Mouse (Mus musculus): ENCODE data around the gene Spata2. TPM values are rescaled to one million over a fixed set of nuclear protein-coding genes. Genes with fewer than 3 reads are reported as not detected.

The Spata2 gene
- total RNA-seq, 2 experiments from 2014 or later = 80.9 to 82.4 TPM

DNA sequence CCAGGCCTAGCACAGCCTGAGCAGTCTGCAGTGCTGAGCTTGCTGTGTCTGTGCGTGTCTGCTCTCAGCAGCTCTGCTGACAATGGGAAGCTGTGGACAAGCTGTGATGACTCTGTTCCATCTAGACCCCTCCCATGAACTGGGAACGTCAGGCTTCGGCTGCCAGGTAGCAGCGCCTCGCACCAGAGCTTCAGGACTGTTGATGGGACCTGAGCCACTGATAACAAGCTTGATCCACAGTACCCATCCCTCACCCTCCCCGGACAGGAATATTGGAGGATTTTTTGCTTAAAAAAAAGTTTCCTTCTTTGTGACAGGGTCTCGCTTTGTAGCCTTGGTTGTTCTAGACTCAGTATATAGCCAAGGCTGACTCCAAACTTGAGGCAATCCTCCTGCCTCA lies 45.5 kb downstream of the Spata2 start:
- Histone ChIP-seq H3K27ac (no peak overlapping the region), H3K4me3 (no peak overlapping the region)
- no peak for DNase-seq (ENCODE audit: low spot score in 2 of 2)
- TF ChIP-seq CTCF (conservative IDR thresholded peaks at IDR 0.05) = no peak

DNA sequence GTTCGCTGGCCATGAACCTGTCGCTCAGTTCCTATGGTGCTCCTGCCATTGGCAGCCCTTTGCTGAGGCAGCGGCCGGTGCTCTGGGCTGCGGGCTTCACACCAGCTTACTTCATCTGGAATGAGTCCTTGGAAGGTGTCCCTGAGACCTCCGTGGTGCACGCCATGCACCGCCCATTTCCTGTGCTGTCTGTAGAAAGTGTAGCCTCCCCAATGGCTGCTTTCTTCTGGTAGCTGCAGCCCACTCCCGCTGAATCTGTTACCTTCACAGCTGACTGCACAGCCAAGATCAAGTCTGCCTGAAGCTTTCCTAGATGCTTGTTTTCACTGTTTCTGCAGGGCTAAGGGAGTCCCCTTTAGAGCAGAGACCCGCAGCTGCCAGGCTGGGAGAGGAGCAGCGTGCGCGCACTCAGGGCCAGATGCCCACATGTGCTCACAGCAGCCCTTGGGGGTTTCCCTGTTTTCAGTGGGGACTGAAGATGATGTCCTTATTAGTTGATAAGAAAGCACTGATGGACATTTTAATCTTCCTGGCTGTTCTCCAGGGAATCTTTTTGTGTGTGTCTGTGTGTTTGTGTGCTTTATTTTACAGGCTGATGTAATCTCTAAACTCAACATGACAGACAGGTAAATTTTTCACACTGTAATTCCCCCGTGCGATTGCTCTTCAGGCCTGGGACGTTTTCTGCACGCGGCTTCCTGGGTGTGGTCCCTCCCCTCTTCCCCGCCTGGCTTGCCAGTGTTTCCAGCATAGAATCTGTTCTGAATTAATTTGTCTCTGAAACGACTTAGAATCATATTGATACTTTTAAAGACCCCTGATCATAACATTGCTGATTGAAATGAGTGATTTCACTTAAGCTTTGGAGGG lies 46.5 kb downstream of the Spata2 start:
- TF ChIP-seq CTCF (conservative IDR thresholded peaks at IDR 0.05) = no peak
- Histone ChIP-seq H3K4me3 (no peak overlapping the region), H3K27ac (no peak overlapping the region)
- no peak for DNase-seq (ENCODE audit: low spot score in 2 of 2)

DNA sequence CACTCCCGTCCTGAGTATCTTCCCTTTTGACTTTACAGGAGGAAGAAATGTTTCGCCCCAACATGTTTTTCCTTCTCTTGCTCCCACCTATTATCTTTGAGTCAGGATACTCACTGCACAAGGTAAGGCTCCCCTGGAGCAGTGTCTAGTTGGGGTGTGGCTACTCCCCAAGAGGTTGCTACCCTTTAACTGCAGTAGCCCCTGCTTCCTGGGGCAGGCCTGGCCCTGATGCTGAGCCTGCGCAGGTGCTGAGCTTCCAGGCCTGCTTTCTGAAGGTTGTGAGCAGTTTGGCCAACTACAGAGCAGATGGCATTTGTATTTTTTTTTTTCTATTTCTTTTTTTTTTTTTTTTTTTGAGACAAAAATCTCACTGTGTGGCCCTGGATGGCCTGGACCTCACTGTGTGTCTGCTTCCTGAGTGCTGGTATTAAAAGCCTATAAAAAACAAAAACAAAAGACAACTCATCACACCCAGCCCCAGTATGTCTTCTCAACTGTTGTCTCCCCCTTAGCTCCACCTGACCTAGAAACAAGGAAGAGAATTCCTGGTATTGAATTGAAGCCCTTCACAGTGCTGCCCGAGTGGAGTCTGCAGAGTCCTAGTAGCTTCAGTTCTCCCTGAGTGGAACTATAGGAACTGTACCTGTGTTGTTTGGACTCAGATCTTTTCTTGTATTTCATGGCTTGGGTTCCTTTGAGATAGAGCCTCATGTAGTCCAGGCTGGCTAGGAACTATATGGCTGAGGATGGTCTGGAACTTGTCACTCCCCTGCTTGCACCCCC lies 49.1 kb downstream of the Spata2 start:
- no peak for DNase-seq (ENCODE audit: low spot score in 2 of 2)
- no peak for TF ChIP-seq CTCF (conservative IDR thresholded peaks at IDR 0.05)
- no peak overlapping the region for H3K27ac ChIP-seq

DNA sequence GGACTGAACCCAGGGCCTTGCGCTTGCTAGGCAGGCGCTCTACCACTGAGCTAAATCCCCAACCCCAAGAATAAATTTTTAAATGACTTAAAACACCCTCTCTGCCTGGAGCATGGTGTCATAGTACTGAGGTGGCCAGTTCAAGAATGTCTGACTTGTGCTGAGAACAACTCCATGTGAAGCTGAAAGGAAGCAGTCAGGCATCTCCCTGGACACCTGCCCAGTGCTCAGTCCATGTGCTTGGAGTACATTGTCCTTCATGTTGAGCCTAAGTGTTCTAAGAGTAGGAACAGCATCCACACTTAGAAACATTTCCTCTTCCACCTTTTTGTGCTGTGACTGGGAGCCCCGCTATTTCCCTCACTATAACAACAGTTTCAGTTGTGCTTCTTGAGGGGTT lies 53.3 kb downstream of the Spata2 start:
- no peak for TF ChIP-seq CTCF (conservative IDR thresholded peaks at IDR 0.05)
- Histone ChIP-seq H3K4me3 (no peak overlapping the region), H3K27ac (no peak overlapping the region)
- no peak for DNase-seq (ENCODE audit: low spot score in 2 of 2)

More for the DNA sequence above, 49.1 kb downstream of the Spata2 start:
- H3K4me3 ChIP-seq = no peak overlapping the region

DNA sequence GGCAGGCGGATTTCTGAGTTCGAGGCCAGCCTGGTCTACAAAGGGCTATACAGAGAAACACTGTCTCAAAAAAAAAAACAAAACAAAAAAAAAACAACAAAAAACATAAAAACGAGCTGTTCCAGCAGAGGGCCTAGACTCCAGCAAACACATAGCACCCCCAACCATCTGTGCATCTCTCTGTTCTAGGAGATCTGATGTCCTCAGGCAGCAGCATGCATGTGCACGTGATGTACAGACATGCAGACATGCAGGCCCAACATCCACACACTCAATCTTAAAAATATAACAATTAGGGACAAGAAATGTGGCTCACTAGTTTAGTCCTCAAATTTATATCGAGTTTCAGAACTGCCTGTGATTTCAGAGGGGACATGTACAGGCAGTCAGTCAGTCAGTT lies 56.3 kb downstream of the Spata2 start:
- H3K4me3 ChIP-seq = no peak overlapping the region

DNA sequence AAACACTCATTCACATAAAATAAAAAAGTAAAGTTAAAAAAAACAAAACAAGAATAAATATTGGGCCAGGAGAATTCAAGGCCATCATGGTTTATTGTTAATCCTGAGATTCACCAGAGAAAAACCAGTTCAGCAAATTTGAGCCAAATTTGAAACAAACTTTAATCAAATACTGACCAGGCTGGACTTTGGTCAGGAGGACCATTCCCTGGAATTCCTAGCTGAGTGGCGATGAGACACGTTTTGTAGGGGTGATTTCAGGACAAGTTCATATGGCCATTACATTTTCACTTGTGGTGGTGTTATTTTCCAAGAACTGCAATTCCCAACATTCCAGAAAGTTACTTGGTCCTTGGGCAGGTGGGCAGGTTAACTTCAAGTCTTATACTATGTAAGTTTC lies 57.1 kb downstream of the Spata2 start:
- TF ChIP-seq CTCF (conservative IDR thresholded peaks at IDR 0.05) = no peak
- no peak overlapping the region for H3K4me3 ChIP-seq

More for the DNA sequence above, 56.3 kb downstream of the Spata2 start:
- peak overlapping the region; percentile 73 for H3K27ac ChIP-seq
- peak; percentile 34 to 41 for DNase-seq (ENCODE audit: low spot score in 2 of 2)
- TF ChIP-seq CTCF (conservative IDR thresholded peaks at IDR 0.05) = peak; percentile 30

DNA sequence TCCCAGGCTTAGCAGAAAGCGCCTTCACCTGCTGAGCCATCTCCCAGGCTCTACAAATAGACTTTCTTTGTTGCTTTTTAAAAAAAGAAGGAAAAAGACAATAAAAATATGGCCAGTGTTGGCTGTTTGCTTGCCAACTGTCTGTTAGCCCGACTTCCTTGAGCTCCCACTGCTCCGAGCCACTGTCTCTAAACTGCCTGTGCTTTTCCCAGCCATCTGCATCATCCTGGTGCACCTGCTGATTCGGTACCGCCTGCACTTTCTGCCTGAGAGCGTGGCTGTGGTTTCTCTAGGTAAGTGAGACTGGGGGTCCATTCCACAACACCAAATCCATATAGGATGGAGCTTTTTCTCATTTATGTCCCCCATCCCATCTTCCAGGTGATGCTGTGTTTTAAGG lies 58.1 kb downstream of the Spata2 start:
- Histone ChIP-seq H3K4me3 (no peak overlapping the region), H3K27ac (peak overlapping the region; percentile 28)
- peak in 1 of 2 experiments; percentile 39 for DNase-seq (ENCODE audit: low spot score in 2 of 2)
- TF ChIP-seq CTCF (conservative IDR thresholded peaks at IDR 0.05) = no peak

More for the DNA sequence above, 57.1 kb downstream of the Spata2 start:
- peak overlapping the region; percentile 73; the same call in 1 of the 2 replicates for H3K27ac ChIP-seq
- DNase-seq (ENCODE audit: low spot score in 2 of 2) = no peak

DNA sequence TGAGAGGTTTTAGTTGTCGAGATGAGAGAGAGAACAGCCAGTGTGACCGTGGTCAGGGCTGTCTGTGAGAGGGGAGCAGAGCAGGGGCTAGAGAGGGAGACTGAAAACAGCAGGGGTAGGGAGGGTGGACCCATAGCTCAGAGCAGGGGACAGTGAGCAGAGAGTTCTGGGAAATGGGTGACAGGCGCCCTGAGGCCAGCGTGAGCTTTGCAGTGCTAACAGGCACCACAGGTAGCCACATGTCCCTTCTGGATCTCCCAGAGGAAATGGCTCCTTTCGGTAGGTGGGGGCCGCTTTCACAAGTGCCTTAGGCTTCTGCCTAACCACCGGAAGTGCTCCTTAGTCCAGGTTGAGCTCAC lies 61.3 kb downstream of the Spata2 start:
- TF ChIP-seq CTCF (conservative IDR thresholded peaks at IDR 0.05) = no peak
- DNase-seq (ENCODE audit: low spot score in 2 of 2) = no peak
- Histone ChIP-seq H3K27ac (no peak overlapping the region), H3K4me3 (no peak overlapping the region)

Other genes with a start within 250 kb of the Spata2 start
- 10 to 100 TPM; 38.1 to 43.9 TPM for gene B4galt5, start 143.7 kb downstream of the Spata2 start, total RNA-seq (2021)
- gene Slc9a8, start 71.2 kb downstream of the Spata2 start, total RNA-seq (2021) = 10 to 100 TPM; 33.2 to 34.5 TPM
- 10 to 100 TPM; 50.9 to 51.6 TPM for gene Rnf114, start 242 bp downstream of the Spata2 start, total RNA-seq (2021)
- under 1 TPM; 0.64 to 0.82 TPM for gene Snai1, start 45.3 kb upstream of the Spata2 start, total RNA-seq (2021)
- 100 to 1,000 TPM; 216 to 232 TPM for gene Ube2v1, start 139.2 kb upstream of the Spata2 start, total RNA-seq (2021)
- gene Gm20431, start 168.6 kb upstream of the Spata2 start, total RNA-seq (2021) = 10 to 100 TPM; 36.5 to 44.2 TPM
- 10 to 100 TPM; 25.8 to 32.0 TPM for gene Cebpb, start 196.0 kb upstream of the Spata2 start, total RNA-seq (2021)
- gene Tmem189, start 196.9 kb upstream of the Spata2 start, total RNA-seq (2021) = 10 to 100 TPM; 43.6 to 46.9 TPM